Mouse (Mus musculus): ENCODE results near the gene Ramp2. TPM values are rescaled to one million over a fixed set of nuclear protein-coding genes. Genes with fewer than 3 reads are reported as not detected.

The Ramp2 gene
- polyA plus RNA-seq, 1 experiment from 2014 or later = 232 TPM

- Histone ChIP-seq H3K4me1 (peaks cover 51% of the 10 kb centered on the region), H3K27ac (peak overlapping the region; percentile 89), H3K36me3 (peaks cover 25% of the 10 kb centered on the region), H3K27me3 (no peaks in the 10 kb centered on the region), H3K4me3 (replicated peaks) (peak overlapping the region; percentile 72), H3K4me2 (peak overlapping the region; percentile 73), H3K9me3 (replicated peaks) (no peaks in the 10 kb centered on the region), H3K9ac (peak overlapping the region; percentile 74; the same call in 1 of the 2 replicates)
- ATAC-seq (replicated peaks; ENCODE audit: low FRiP score) = peak; percentile 30
- 36% methylated on average over 12 of the region's 12 CpGs for WGBS
Measured at GRCm38 (mm10) chr11:101277381-101278222, 31.8 kb downstream of the Ramp2 start.

GRCm38 (mm10) chr11:101278223-101279192 lies 32.7 kb downstream of the Ramp2 start, which contains the start of the genes Cntd1 and Coa3:
Cntd1 (plus strand) TSS chr11:101279012.
Coa3 (minus strand) TSS chr11:101279114.
- H3K4me1 ChIP-seq = peaks cover 60% of the 10 kb centered on the region
- H3K9me3 ChIP-seq (replicated peaks) = no peaks in the 10 kb centered on the region
- ATAC-seq (replicated peaks; ENCODE audit: low FRiP score) = peak; percentile 87
- H3K27ac ChIP-seq = peak within 1 kb of the TSS; percentile 89
- 7% methylated on average over 45 of the region's 45 CpGs for WGBS
- peak within 1 kb of the TSS; percentile 74 for H3K9ac ChIP-seq
- no peaks in the 10 kb centered on the region for H3K27me3 ChIP-seq
- peaks cover 23% of the 10 kb centered on the region for H3K36me3 ChIP-seq
- peak within 1 kb of the TSS; percentile 73 for H3K4me2 ChIP-seq
- peak within 1 kb of the TSS; percentile 72 for H3K4me3 ChIP-seq (replicated peaks)

GRCm38 (mm10) chr11:101279193-101279569 lies 33.4 kb downstream of the Ramp2 start:
- Histone ChIP-seq H3K36me3 (peaks cover 18% of the 10 kb centered on the region; the same call in 1 of the 2 replicates), H3K4me1 (peaks cover 67% of the 10 kb centered on the region), H3K27ac (0 out of 2 replicates have a peak overlapping the region, but pooled peaks have one; percentile 23), H3K4me2 (peak overlapping the region; percentile 73), H3K27me3 (no peaks in the 10 kb centered on the region), H3K9me3 (replicated peaks) (no peaks in the 10 kb centered on the region), H3K4me3 (replicated peaks) (peak overlapping the region; percentile 72), H3K9ac (peak overlapping the region; percentile 23; the same call in 1 of the 2 replicates)
- WGBS = 47% methylated on average over 14 of the region's 14 CpGs
- ATAC-seq (replicated peaks; ENCODE audit: low FRiP score) = no peak

- Histone ChIP-seq H3K4me1 (peaks cover 69% of the 10 kb centered on the region), H3K27ac (peak overlapping the region; percentile 41; the same call in 1 of the 2 replicates)
Measured at GRCm38 (mm10) chr11:101280837-101281236, 35.0 kb downstream of the Ramp2 start.

GRCm38 (mm10) chr11:101282896-101283295 lies 37.1 kb downstream of the Ramp2 start:
- Histone ChIP-seq H3K4me1 (peaks cover 49% of the 10 kb centered on the region), H3K4me3 (replicated peaks) (no peak overlapping the region), H3K27me3 (no peaks in the 10 kb centered on the region), H3K36me3 (peaks cover 17% of the 10 kb centered on the region), H3K9ac (no peak overlapping the region), H3K9me3 (replicated peaks) (no peaks in the 10 kb centered on the region), H3K27ac (peak overlapping the region; percentile 77), H3K4me2 (no peak overlapping the region)
- 20% methylated on average over 5 of the region's 5 CpGs for WGBS
- no peak for ATAC-seq (replicated peaks; ENCODE audit: low FRiP score)

More at GRCm38 (mm10) chr11:101280837-101281236, 35.0 kb downstream of the Ramp2 start:
- 18% methylated on average over 7 of the region's 7 CpGs for WGBS
- no peaks in the 10 kb centered on the region for H3K9me3 ChIP-seq (replicated peaks)
- H3K36me3 ChIP-seq = peaks cover 18% of the 10 kb centered on the region; the same call in 1 of the 2 replicates
- ATAC-seq (replicated peaks; ENCODE audit: low FRiP score) = no peak
- H3K27me3 ChIP-seq = no peaks in the 10 kb centered on the region
- no peak overlapping the region for H3K4me3 ChIP-seq (replicated peaks)
- H3K9ac ChIP-seq = no peak overlapping the region
- 0 out of 2 replicates have a peak overlapping the region, but pooled peaks have one; percentile 30 for H3K4me2 ChIP-seq

- WGBS = 40% methylated on average over 4 of the region's 4 CpGs
- peak overlapping the region; percentile 77 for H3K27ac ChIP-seq
- peaks cover 25% of the 10 kb centered on the region for H3K36me3 ChIP-seq
- no peak overlapping the region for H3K4me3 ChIP-seq (replicated peaks)
- no peak overlapping the region for H3K4me2 ChIP-seq
- ATAC-seq (replicated peaks; ENCODE audit: low FRiP score) = no peak
- H3K9ac ChIP-seq = no peak overlapping the region
- H3K9me3 ChIP-seq (replicated peaks) = no peaks in the 10 kb centered on the region
- H3K4me1 ChIP-seq = peaks cover 46% of the 10 kb centered on the region
- H3K27me3 ChIP-seq = no peaks in the 10 kb centered on the region
Measured at GRCm38 (mm10) chr11:101283805-101284204, 38.0 kb downstream of the Ramp2 start.

GRCm38 (mm10) chr11:101287306-101287705 lies 41.5 kb downstream of the Ramp2 start:
- no peaks in the 10 kb centered on the region for H3K27me3 ChIP-seq
- WGBS = 85% methylated on average over 9 of the region's 9 CpGs
- H3K4me1 ChIP-seq = peaks cover 23% of the 10 kb centered on the region
- no peak overlapping the region for H3K9ac ChIP-seq
- H3K4me2 ChIP-seq = no peak overlapping the region
- H3K27ac ChIP-seq = no peak overlapping the region
- ATAC-seq (replicated peaks; ENCODE audit: low FRiP score) = no peak
- H3K4me3 ChIP-seq (replicated peaks) = no peak overlapping the region
- peaks cover 60% of the 10 kb centered on the region for H3K36me3 ChIP-seq
- H3K9me3 ChIP-seq (replicated peaks) = no peaks in the 10 kb centered on the region

GRCm38 (mm10) chr11:101291231-101291630 lies 45.4 kb downstream of the Ramp2 start:
- no peak overlapping the region for H3K4me3 ChIP-seq (replicated peaks)

GRCm38 (mm10) chr11:101295191-101295590 lies 49.4 kb downstream of the Ramp2 start:
- ATAC-seq (replicated peaks; ENCODE audit: low FRiP score) = no peak
- H3K27ac ChIP-seq = no peak overlapping the region
- no peak overlapping the region for H3K9ac ChIP-seq
- H3K36me3 ChIP-seq = peaks cover 95% of the 10 kb centered on the region
- no peak overlapping the region for H3K4me2 ChIP-seq
- no peaks in the 10 kb centered on the region for H3K27me3 ChIP-seq
- WGBS = 94% methylated on average over 8 of the region's 8 CpGs
- H3K4me3 ChIP-seq (replicated peaks) = no peak overlapping the region
- H3K9me3 ChIP-seq (replicated peaks) = no peaks in the 10 kb centered on the region
- peaks cover 1% of the 10 kb centered on the region for H3K4me1 ChIP-seq

More at GRCm38 (mm10) chr11:101291231-101291630, 45.4 kb downstream of the Ramp2 start:
- peaks cover 95% of the 10 kb centered on the region for H3K36me3 ChIP-seq
- WGBS = 95% methylated on average over 8 of the region's 8 CpGs
- no peak overlapping the region for H3K4me2 ChIP-seq
- no peaks in the 10 kb centered on the region for H3K9me3 ChIP-seq (replicated peaks)
- H3K27ac ChIP-seq = no peak overlapping the region
- no peaks in the 10 kb centered on the region for H3K4me1 ChIP-seq
- ATAC-seq (replicated peaks; ENCODE audit: low FRiP score) = no peak
- no peaks in the 10 kb centered on the region for H3K27me3 ChIP-seq
- H3K9ac ChIP-seq = no peak overlapping the region

- H3K27ac ChIP-seq = no peak overlapping the region
- H3K4me1 ChIP-seq = peaks cover 18% of the 10 kb centered on the region
- H3K4me2 ChIP-seq = peak overlapping the region; percentile 90
- peaks cover 38% of the 10 kb centered on the region for H3K36me3 ChIP-seq
- peak overlapping the region; percentile 84 for H3K4me3 ChIP-seq (replicated peaks)
- WGBS = 76% methylated on average over 7 of the region's 7 CpGs
- H3K27me3 ChIP-seq = no peaks in the 10 kb centered on the region
- H3K9me3 ChIP-seq (replicated peaks) = no peaks in the 10 kb centered on the region
- ATAC-seq (replicated peaks; ENCODE audit: low FRiP score) = no peak
- H3K9ac ChIP-seq = peak overlapping the region; percentile 83; the same call in 1 of the 2 replicates
Measured at GRCm38 (mm10) chr11:101300881-101301280, 55.1 kb downstream of the Ramp2 start.

- Histone ChIP-seq H3K4me3 (replicated peaks) (peak overlapping the region; percentile 84), H3K27me3 (no peaks in the 10 kb centered on the region), H3K9me3 (replicated peaks) (no peaks in the 10 kb centered on the region), H3K9ac (peak overlapping the region; percentile 83), H3K4me2 (peak overlapping the region; percentile 90), H3K36me3 (peaks cover 33% of the 10 kb centered on the region), H3K27ac (peak overlapping the region; percentile 67), H3K4me1 (peaks cover 18% of the 10 kb centered on the region)
- no peak for ATAC-seq (replicated peaks; ENCODE audit: low FRiP score)
- WGBS = 13% methylated on average over 26 of the region's 26 CpGs
Measured at GRCm38 (mm10) chr11:101301299-101302003, 55.6 kb downstream of the Ramp2 start.
